Mouse (Mus musculus): ENCODE measurements at regions not wholly inside any gene's neighbourhood (a gene's known extent, or its start where the extent isn't known, plus 50 kb on each side); places are given as distances from the start of the nearest gene placed in this dataset.

DNA sequence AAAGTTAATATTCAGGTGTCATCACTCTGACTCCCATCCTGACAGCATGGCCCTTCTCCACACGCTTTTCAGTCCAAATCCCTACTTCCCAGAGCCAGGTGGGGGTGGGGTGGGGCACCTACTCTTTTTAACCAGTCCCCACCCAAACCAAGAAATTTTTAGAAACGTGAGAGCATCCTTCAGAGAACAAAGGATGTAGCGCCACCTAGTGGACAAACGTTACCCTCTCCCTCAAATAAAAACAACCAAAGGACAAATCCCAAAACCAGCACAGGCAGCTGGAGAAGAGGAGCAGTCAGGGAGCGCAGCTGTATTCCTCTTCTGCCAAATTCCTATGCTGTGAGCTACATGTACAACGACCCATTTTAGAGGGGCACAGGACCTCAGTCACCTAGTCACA, 544.7 kb upstream of the Map3k7 start:
- TF ChIP-seq POLR2A (IDR thresholded peaks at IDR 0.05; ENCODE audit: insufficient read length, low read depth): no peak
- no peak for TF ChIP-seq MYOG (IDR thresholded peaks at IDR 0.05; ENCODE audit: control insufficient read depth in 1 of 3, insufficient read depth in 1 of 3, insufficient read length in 2 of 3, low read depth in 2 of 3)
- TF ChIP-seq CEBPB (IDR thresholded peaks at IDR 0.05; ENCODE audit: insufficient read depth, poor library complexity, severe bottlenecking): no peak
- TF ChIP-seq SRF (IDR thresholded peaks at IDR 0.05; ENCODE audit: control insufficient read depth, insufficient read length, low read depth): no peak
- no peak for TF ChIP-seq POLR2AphosphoS2 (IDR thresholded peaks at IDR 0.05; ENCODE audit: insufficient read length, low read depth)
- no peak for TF ChIP-seq MAX (IDR thresholded peaks at IDR 0.05; ENCODE audit: low read depth)
- TF ChIP-seq USF1 (IDR thresholded peaks at IDR 0.05; ENCODE audit: low read depth): no peak
- no peak for TF ChIP-seq E2F4 (IDR thresholded peaks at IDR 0.05; ENCODE audit: insufficient read depth)
- no peak for TF ChIP-seq MYOD1 (IDR thresholded peaks at IDR 0.05; ENCODE audit: control insufficient read depth in 1 of 3, insufficient read length in 2 of 3, low read depth in 2 of 3)
- no peak for TF ChIP-seq REST (IDR thresholded peaks at IDR 0.05; ENCODE audit: insufficient read depth, insufficient read length)
- TF ChIP-seq TCF3 (IDR thresholded peaks at IDR 0.05; ENCODE audit: insufficient read length, low read depth): no peak
